Mouse (Mus musculus): Measurements from ENCODE around the gene Zfr2.
"Not testable (repeated sequence)": the region's sequence is repeated elsewhere in the genome, so short reads cannot be mapped to it uniquely, and the experiment has no call there.

Gene Zfr2

DNA sequence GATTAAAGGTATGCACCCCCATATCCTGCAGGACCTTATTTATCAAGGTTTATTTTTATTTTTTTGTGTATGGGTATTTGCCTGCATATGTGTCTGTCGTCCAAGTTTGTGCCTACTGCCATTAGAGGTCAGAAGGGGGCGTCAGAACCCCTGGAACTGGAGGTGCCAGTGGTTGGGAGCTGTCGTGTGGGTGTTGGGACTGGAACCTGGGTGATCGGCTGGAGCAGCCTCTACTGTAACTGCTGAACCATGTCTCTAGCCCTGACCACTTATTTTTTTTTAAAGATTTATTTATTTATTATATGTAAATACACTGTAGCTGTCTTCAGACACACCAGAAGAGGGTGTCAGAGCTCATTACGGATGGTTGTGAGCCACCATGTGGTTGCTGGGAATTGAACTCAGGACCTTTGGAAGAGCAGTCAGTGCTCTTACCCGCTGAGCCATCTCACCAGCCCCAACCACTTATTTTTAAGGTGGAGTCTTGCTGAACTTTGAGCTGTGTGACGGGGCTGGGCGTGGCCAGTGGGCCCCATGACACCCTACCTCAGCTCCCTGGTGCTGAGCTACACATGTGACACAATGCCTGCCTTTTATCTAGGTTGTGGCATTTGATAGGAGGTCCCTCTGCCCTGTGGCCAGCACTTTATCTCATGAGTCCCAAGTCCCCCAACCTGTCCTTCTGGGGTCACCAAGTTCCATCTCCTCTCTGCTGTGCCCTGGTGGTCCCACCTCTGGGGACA is 29.8 kb upstream of the Zfr2 start:
- no peak for DNase-seq

- no peak for DNase-seq
Measured at GRCm38 (mm10) chr10:81204137-81204536, 28.8 kb upstream of the Zfr2 start.

DNA sequence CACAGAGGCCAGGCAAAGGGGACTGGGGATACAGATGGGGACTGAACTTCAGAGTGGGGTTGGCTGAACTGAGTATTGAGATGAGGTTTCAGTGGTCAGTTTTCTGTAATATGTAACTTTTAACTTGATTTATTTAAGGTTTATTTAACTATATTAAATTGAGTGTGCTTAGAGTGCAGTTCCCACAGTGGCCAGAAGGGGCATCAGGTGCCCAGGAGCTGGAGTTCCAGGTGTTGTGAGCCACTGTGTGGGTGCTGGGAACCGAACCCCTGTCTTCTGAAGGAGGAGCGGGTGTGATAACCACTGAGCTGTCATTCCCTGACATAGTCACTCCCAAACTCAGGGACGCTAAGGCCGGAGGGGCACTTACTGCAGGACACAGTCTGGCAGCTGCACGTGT is 22.8 kb upstream of the Zfr2 start:
- no peak for DNase-seq

DNA sequence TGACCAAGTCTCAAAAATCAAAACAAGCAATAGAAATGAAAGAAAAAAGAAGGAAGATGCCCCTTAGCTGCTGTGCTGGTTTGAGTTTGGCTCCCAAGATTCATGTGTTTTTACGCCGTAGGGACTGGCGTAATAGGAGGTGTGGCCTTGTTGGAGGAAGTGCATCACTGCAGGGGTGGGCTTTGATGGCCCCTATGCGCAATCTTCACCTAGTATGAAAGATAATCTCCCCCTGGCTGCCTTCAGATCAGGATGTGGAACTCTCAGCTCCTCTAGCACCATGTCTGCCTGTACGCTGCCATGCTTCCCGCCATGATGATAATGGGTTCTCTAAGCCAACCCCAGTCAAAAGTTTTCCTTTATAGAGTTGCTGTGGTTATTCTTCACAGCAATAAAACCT is 16.7 kb upstream of the Zfr2 start:
- DNase-seq: no peak

DNA sequence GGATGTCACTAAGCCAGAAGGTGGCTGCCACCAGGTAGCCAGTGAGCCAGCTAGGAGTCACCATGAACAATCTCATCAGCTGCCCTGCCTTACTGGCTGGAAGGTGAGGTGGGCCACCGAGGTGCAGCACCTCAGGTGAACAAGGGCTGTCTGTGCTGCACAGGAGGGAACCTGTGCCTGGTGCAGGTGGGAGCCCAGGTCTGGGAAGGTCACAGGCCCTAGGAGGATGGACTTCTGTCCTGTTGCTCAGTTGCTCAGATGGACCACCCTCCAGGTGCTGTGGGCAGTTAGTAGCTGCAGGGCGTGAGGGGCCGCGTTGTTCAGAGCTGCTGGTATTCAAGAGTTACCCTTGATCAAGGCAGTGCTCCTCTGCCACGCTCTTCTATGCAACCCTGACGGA is 16.1 kb upstream of the Zfr2 start:
- no peak for DNase-seq

GRCm38 (mm10) chr10:81217267-81217666 is 15.7 kb upstream of the Zfr2 start:
- DNase-seq: not testable (repeated sequence)

DNA sequence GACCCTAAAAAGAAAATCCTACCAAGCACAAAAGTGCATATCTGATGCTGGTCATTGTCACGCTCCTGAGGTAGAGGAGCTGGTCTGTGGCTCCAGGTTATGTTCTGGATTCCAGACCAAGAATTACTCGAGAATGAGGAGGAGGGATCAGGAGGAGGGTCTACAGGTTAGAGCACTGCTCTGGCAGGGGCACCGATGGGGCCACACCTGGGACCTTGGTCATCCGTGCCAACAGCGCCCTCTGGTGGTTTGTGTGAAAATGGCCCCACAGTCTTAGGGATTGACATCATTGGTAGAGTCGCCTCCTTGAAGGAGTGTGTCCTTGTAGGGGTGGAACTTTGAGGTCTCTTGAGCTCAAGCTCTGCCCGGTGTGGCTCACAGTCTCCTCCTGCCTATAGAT is 15.0 kb upstream of the Zfr2 start:
- DNase-seq: no peak

DNA sequence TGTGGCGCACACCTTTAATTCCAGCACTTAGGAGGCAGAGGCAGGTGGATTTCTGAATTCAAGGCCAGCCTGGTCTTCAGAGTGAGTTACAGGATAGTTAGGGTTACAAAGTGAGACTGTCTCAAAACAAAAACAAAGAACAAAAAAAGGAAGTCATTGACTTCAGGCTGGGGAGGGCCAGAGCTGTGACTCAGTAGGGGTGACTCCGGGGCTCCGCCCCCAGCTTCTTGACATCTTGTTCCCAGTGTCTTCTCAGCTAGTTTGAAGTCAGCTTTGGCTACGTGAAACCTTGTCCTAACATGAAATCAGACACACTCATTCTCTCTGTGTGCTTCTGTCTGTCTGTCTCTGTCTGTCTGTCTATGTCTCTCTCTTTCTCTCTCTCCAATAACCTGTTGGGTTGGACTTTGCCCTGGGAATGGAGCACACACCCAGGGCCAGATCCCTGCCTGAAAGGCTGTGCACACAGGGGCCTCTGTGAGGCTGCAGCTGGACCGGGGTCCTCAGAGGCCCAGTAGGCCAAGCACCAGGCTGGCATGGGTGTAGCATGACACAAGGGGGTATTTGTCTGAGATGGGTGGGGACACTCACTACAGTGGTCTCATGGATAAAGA is 11.4 kb upstream of the Zfr2 start:
- no peak for DNase-seq

DNA sequence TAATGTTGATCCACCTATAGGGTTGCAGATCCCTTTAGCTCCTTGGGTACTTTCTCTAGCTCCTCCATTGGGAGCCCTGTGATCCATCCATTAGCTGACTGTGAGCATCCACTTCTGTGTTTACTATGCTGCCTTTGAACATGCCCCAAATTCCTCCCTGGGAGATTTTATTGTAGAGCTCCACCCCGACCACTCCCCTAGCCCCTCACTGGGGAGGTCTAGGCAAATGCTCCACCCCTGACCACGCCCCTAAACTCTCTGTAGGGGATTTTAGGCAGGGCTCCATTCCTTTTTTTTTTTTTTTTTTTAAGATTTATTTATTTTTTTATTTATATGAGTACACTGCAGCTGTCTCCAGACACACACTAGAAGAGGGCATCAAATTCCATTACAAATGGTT is 9.2 kb upstream of the Zfr2 start:
- DNase-seq: not testable (repeated sequence)

DNA sequence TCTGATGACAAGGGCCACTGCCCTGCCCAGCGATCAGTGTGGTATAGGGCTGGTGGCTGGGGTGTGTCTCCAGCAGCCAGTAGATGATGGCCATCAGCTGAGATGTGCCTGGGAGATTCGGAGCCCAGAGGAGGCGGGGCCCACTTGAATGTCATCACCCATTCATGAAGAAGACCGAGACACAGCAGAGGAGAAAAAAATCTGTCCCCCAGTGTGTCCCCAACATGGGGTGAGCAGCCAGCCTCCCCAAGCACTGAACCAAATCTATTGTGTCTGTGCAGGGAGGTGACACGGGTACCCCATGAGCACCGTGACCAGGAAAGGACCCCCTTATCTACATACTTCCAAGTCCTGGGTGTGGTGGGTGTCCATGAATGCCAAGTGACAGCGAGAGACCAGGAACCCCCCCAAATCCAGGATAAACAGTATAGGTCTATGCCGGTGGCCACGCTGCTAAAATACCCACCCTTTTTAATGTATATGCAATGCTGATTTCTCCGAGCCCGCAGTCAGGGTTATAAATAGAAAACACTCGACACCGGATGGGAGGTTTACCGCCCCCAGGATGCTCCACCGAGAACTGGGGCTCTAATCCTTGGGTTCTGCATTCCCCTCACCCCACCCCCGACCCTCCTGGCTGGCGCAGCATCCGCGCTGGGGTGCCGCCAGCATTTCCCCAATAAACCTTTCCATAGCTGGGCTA is 3.1 kb upstream of the Zfr2 start:
- DNase-seq: no peak

DNA sequence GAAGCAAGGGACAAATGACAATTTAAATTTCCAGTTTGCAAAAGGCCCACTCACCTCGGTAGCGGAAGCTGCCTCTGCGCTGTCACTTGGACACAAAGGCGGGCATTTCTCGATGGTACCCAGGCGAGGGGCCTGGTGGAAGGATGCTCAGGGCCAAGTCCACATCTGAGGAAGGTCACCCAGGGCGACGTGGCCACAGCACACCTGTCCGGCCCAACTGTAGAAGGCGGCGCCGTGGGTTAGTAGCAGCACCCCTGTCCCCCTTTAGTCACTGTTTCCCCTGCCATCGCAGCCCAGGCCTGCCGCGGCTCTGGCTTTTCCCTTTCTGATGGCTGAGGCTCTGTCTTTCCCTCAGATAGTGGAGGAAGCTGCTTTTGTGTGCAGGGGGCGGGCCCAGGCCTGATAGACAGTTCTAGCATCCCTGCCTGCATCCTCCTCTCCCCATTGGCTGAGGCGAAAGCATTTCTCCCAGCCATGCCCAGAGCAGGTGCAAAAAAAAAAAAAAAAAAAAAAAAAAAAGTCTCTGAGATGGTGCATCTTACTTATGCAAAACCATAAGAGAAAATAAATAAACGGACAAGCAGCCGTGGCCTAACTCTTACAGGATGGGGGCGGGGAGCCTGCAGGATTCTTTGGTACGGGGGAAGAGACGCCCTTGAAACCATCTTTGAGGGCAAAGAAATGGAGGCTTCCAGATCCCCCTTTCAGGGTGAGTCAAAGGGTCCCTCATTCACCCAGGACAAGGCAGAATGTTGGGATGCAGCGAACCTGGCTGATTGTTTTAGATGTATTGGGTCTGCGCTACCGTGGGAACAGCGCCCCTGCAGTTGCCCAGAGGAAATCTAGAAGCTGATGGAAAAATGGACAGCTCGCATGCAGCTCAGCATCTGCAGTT is 2.3 kb upstream of the Zfr2 start, which contains the start of gene Atcay:
Gene Atcay, minus strand, starts transcription at position 396 of the 895 bp plus-strand sequence.
- peak; percentile 90 for DNase-seq

DNA sequence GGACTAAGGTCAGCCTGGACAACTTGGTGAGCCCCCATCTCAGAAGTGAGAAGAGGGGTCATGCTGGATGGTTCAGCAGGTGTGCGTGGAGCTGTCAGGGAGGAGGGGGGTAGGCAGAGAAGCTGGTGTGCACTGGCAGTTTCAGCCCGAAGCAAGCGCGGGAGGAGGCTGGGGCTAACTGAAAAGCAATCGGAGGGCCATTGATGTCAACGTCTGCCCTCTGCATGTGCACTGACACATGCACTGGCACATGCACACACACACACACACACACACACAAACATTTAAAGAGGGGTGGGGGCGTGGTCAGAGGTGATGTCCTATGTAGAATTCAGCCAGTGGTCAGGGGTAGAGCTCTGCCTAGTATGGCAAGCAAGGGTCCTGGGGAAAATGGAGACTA is 1.5 kb upstream of the Zfr2 start:
- no peak for DNase-seq

GRCm38 (mm10) chr10:81233226-81233585 is 251 bp downstream of the Zfr2 start:
- no peak for DNase-seq

GRCm38 (mm10) chr10:81234206-81234605 is 1.3 kb downstream of the Zfr2 start:
- DNase-seq: no peak

GRCm38 (mm10) chr10:81236471-81237268 is 3.7 kb downstream of the Zfr2 start:
- no peak for DNase-seq

GRCm38 (mm10) chr10:81238618-81239017 is 5.7 kb downstream of the Zfr2 start:
- no peak for DNase-seq

- DNase-seq: no peak
Measured at GRCm38 (mm10) chr10:81240876-81241275, 7.9 kb downstream of the Zfr2 start.

DNA sequence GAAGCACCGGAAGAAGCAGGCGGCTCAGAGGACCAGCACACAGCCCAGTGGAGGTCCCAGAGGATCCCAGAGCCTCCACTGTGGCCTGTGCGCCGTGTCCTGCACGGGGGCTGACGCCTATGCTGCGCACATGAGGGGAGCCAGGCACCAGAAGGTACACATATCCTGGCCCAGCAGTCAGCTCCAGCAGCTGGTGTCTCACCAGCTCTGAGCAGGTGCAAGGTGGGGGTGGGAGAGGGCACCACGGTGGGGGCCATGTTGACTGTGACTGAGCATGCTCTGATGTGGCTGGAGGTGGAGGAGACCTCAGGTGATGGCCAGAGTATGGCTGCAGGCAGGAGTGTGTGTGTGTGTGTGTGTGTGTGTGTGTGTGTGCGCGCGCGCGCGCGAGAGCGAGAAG is 9.1 kb downstream of the Zfr2 start:
- DNase-seq: no peak

DNA sequence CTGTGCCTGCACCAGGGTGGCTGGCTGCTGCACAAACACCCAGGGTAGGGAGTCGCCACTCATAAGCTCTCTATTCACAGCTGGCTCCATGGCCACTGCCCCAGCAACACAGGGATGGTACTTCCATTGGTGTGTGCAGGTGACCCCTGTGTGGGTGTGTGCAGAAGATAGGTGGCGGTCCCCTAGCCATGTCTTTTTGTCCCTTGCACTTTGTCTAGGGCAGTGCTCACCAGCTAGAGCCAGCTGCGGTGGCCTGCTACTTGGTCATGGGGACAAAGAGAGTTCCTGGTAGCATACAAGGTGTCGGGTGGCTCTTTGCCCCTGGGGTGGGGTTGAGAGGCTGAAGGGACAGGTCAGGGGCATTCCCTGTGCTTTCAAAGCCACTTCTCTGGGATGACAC is 11.2 kb downstream of the Zfr2 start:
- DNase-seq: no peak

- peak; percentile 65 for DNase-seq
Measured at GRCm38 (mm10) chr10:81244595-81244994, 11.6 kb downstream of the Zfr2 start.

GRCm38 (mm10) chr10:81245166-81245565 is 12.2 kb downstream of the Zfr2 start:
- DNase-seq: no peak

GRCm38 (mm10) chr10:81247804-81248203 is 14.8 kb downstream of the Zfr2 start:
- DNase-seq: no peak
